Mouse (Mus musculus): ENCODE data around the gene Gngt2.
A peak's percentile ranks its signal among the peaks of the same experiment; 100 is the strongest.

The Gngt2 gene

DNA sequence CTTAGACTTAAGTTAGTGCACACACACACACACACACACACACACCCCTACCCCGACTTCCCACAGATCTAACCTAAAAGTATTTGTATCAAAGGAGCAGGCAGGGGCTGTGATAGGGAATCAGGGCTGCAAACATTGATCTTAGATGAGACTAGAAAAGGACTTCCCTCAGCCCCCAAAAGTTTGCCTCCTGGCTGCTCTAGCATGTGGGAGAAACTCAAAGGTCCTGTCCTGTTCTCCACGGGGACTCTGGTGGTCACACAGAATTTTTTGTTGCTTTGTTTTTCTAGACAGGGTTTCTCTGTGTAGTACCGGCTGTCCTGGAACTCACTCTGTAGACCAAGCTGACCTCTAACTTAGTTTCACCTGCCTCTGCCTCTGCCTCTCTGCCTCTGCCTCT is 11.4 kb upstream of the Gngt2 start:
- DNase-seq (ENCODE audit: extremely low read depth, insufficient read length, low spot score) = no peak

DNA sequence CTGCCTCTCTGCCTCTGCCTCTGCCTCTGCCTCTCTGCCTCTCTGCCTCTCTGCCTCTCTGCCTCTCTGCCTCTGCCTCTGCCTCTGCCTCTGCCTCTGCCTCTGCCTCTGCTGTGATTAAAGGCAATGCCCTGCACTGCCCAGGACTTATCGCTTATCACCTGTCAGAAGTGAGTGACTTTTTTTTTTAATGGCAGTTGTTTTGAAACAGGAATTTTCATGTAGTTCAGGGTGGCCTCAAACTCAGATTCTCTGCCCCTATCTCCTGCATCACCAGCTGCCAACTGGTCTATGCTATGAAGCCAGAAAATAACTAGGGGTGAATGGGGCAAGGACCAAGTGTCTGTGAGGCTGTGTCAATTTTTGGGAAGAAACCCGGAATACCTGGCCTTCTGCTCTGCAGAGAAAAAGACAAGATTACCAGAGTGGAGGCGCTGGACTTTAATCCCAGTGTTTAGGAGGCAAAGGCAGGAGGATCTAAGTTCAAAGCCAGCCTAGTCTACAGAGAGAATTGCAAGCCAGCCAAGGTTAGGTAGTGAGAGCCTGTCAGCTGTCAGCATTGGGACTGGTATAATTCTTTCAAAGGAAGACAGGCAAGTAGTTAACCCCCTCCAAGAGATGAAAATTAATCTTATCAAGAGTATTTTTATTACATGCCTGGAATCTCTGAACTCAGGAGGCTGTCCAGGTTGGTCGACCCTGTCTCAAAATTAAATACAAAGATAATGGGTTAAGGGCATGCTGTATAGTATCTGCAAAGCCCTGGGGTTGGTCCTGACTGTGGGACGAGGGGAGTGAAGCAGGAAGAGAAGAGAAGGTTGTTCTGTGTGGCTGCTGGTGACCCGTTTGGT is 10.5 kb upstream of the Gngt2 start:
- DNase-seq (ENCODE audit: extremely low read depth, insufficient read length, low spot score) = no peak

GRCm38 (mm10) chr11:95827168-95827447 is 9.9 kb upstream of the Gngt2 start:
- no peak for DNase-seq (ENCODE audit: extremely low read depth, insufficient read length, low spot score)

GRCm38 (mm10) chr11:95827464-95828085 is 9.4 kb upstream of the Gngt2 start:
- no peak for DNase-seq (ENCODE audit: extremely low read depth, insufficient read length, low spot score)

DNA sequence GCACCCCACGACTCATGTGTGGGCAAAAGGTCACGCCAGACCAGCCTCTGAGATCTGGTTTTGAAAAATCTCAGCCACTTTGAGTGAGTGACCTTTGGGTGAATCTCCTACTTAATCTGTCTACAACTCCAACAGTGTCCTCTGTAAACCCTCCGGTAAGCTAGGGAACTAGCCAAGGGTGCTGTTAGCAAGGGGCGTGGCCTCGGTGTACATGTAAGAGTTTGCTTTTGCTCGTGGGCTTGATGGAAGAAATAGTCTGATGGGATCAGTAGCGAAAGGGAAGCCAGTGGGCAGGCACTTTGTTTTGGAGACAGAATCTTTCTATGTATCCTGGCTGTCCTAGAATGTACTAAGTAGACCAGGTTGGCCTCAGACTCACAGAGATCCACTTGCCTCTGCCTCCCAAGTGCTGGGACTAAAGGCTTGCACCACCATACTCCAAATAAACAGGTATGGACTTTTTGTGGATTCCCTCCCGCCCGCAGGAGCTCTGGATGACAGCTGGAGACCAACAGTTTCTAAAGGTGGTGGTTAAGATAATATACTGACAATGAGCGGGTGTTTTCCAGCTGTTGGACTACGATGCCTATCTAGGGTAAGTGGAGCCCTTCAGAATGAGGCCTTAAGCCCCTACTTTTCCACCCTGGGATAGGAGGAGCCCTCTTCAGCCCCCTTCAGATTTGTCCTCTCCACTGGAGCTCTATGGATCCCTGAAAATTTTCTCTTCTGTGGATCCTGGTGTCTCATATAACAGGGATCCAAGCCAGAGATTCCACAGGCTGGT is 8.6 kb upstream of the Gngt2 start:
- no peak for DNase-seq (ENCODE audit: extremely low read depth, insufficient read length, low spot score)

GRCm38 (mm10) chr11:95829526-95830050 is 7.4 kb upstream of the Gngt2 start:
- no peak for DNase-seq (ENCODE audit: extremely low read depth, insufficient read length, low spot score)

DNA sequence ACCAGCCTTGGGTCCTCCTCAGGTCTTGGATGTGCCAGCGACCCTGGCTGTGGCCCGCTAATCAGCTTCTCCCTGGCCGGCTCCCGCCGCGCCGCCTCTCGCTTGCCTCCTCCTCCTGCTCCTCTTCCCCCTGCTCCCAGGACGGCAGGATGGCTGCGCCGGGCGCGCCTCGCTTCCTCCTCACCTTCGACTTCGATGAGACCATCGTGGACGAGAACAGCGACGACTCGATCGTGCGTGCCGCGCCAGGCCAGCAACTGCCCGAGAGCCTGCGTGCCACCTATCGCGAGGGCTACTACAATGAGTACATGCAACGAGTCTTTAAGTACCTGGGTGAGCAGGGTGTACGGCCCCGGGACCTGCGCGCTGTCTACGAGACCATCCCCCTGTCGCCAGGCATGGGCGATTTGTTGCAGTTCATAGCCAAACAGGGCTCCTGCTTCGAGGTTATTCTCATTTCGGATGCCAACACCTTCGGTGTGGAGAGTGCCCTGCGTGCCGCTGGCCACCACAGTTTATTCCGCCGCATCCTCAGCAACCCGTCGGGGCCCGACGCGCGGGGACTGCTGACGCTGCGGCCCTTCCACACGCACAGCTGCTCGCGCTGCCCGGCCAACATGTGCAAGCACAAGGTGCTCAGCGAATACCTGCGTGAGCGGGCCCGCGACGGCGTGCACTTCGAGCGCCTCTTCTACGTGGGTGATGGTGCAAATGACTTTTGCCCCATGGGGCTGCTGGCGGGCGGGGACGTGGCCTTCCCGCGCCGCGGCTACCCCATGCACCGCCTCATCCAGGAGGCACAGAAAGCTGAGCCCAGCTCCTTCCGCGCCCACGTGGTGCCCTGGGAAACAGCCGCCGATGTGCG is 6.4 kb upstream of the Gngt2 start:
- no peak for DNase-seq (ENCODE audit: extremely low read depth, insufficient read length, low spot score)

- no peak for DNase-seq (ENCODE audit: extremely low read depth, insufficient read length, low spot score)
These were observed 5.8 kb upstream of the Gngt2 start for GRCm38 (mm10) chr11:95831276-95831619.

- DNase-seq (ENCODE audit: extremely low read depth, insufficient read length, low spot score) = no peak
These were observed 5.4 kb upstream of the Gngt2 start for GRCm38 (mm10) chr11:95831641-95832040.

GRCm38 (mm10) chr11:95832129-95833005 is 4.6 kb upstream of the Gngt2 start:
- no peak for DNase-seq (ENCODE audit: extremely low read depth, insufficient read length, low spot score)

- no peak for DNase-seq (ENCODE audit: extremely low read depth, insufficient read length, low spot score)
These were observed 3.9 kb upstream of the Gngt2 start for GRCm38 (mm10) chr11:95833006-95833570.

GRCm38 (mm10) chr11:95833631-95834142 is 3.3 kb upstream of the Gngt2 start:
- DNase-seq (ENCODE audit: extremely low read depth, insufficient read length, low spot score) = no peak

DNA sequence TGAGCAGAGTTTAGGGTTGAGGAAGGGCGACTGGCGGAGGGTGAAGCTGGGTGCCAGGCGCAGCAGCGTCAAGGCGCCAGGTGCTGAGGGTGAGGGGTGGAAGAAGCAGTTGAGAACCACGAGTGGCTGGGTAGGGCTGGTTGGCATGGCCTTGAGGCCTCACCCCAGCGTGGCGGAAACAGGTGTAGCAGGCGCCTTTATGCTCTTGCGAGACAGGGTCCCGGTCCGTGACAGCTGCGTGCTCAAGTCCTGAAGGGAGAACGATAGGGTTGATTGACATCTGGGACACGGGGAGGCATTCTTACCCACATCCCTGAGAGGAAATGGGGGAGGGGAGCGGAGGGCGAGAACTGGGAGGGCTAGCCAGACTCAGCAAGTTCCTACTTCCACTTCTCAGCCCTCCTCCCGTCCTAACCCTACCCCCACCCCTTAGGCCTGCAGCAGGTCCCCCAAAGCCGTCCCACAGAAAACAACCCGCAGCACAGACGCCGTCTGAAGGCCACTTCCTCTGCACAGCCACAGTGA is 2.8 kb upstream of the Gngt2 start:
- no peak for DNase-seq (ENCODE audit: extremely low read depth, insufficient read length, low spot score)

GRCm38 (mm10) chr11:95834742-95835710 is 2.0 kb upstream of the Gngt2 start:
- DNase-seq (ENCODE audit: extremely low read depth, insufficient read length, low spot score) = no peak

DNA sequence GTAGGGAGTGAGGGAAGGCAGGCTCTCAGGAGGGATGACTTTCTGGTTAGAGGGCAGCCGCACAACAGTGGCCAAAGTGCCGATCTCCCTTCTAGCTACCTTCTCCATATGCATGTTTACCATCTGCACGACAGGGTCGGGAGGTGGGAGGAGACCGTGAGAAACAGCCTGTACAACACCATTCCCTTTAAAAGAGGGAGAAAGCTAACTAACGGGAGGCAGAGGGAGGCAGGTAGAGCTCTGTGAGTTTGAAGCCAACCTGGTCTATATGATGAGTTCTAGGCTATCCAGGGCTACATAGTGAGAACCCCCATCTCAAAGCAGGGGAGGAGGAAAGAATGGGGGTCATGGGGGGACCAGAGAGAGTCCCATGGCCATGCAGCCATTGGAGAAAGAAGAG is 1.2 kb upstream of the Gngt2 start:
- DNase-seq (ENCODE audit: extremely low read depth, insufficient read length, low spot score) = no peak

DNA sequence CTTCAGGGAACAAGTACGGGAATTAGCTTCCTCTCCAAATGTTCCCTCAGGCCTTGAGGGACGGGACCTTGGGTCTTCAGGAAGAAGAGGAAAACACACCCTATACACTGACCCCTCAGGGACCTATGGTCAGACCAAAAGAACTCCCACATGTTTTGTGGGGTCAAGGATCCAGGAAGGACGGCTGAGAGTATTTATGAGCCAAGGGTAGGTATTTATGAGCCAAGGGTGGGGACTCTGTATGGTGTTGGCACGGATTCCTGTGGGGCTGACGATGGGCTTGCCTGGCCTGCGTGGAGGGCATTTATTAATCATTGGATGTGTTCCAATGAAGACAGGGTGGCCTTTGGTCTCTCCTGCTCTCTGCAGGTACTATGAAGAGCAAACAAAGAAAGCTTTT is 583 bp upstream of the Gngt2 start:
- peak; percentile 55 for DNase-seq (ENCODE audit: extremely low read depth, insufficient read length, low spot score)

DNA sequence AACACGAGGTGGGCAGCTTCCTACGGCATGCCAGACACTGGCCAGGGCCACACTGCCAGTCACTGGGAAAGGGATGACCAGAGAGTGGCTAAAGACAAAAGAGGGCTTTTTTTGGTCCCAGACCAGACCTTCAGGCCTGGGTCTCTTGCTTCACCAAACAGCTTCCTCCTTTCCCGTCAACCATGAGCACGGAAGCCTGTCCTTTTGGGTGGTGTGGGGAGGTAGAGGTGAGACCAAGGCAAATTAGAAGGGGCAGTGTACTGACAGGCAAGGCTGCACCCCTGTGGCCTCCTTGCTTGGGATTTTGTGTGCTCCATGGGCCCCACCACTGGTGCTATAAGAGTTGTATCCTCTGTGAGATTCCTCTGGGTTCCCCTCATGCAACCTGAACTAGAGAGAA is 1.6 kb downstream of the Gngt2 start:
- DNase-seq (ENCODE audit: extremely low read depth, insufficient read length, low spot score) = no peak
